Mouse (Mus musculus) CH12.LX (cell line): ENCODE measurements around the gene Ttll10. TPM values are rescaled to one million over a fixed set of nuclear protein-coding genes. Genes with fewer than 3 reads are reported as not detected.

ENCODE experiments used
- DNase-seq: peaks from one replicate; pipeline ENCODE4 v3.0.0-alpha.2; 2013; ENCODE audit errors: extremely low read depth
- H3K27ac ChIP-seq: 2 replicates; pipeline ENCODE4 v1.5.1; 2012; ENCODE audit warnings: low read depth, mild to moderate bottlenecking, control low read depth, moderate library complexity; ENCODE audit not compliant: insufficient read depth
- H3K27me3 ChIP-seq: replicated peaks from 2 replicates; pipeline ENCODE3; 2012; ENCODE audit warnings: inconsistent platforms
- H3K36me3 ChIP-seq, 2 experiments: replicated peaks in 1 of 2; 2 replicates each; pipeline versions ENCODE3 to v1.6.1; 2012; ENCODE audit warnings: inconsistent platforms in 1 of 2, low read length in 1 of 2, mild to moderate bottlenecking in 1 of 2, mixed read lengths in 1 of 2, moderate library complexity in 1 of 2; ENCODE audit not compliant: control insufficient read depth in 1 of 2, insufficient read depth in 1 of 2
- H3K4me1 ChIP-seq, 2 experiments: 2 replicates each; pipeline ENCODE4 v1.6.1; 2012; ENCODE audit warnings: inconsistent platforms in 1 of 2, moderate library complexity in 1 of 2; ENCODE audit not compliant: insufficient read depth in 2 of 2, control insufficient read depth in 1 of 2
- H3K4me2 ChIP-seq: 2 replicates; pipeline ENCODE4 v1.6.1; 2012; ENCODE audit warnings: low read depth, mild to moderate bottlenecking, control low read depth; ENCODE audit not compliant: poor library complexity, insufficient read depth, severe bottlenecking
- H3K4me3 ChIP-seq, 3 experiments: fragments of 150-350 bp in 1 of 3; sonication (generic) in 1 of 3; replicated peaks in 1 of 3; 2 replicates each; pipeline versions ENCODE3 to v1.5.1; 2011 to 2012; ENCODE audit warnings: low read depth in 2 of 3, low read length in 2 of 3, mild to moderate bottlenecking in 2 of 3, moderate library complexity in 2 of 3, control low read depth in 1 of 3, improper control_type of control experiment in 1 of 3, inconsistent platforms in 1 of 3, mixed read lengths in 1 of 3; ENCODE audit not compliant: poor library complexity in 1 of 3
- H3K79me2 ChIP-seq: replicated peaks from 2 replicates; pipeline ENCODE4 v1.6.1; 2012; ENCODE audit warnings: mild to moderate bottlenecking, moderate library complexity; ENCODE audit not compliant: control insufficient read depth, poor library complexity, insufficient read depth, severe bottlenecking; ENCODE audit errors: extremely low read depth
- H3K9ac ChIP-seq: 2 replicates; pipeline ENCODE4 v1.6.1; 2012; ENCODE audit warnings: low read depth, mild to moderate bottlenecking, control low read depth, moderate library complexity; ENCODE audit not compliant: insufficient read depth
- H3K9me3 ChIP-seq: replicated peaks from 2 replicates; pipeline ENCODE3; 2012; ENCODE audit warnings: low read length, inconsistent platforms, mixed read lengths
- CHD1 ChIP-seq: IDR thresholded peaks from 2 replicates; pipeline ENCODE4 v1.6.1; 2012; ENCODE audit warnings: low read depth, low read length, improper control_type of control experiment, inconsistent platforms
- CTCF ChIP-seq, 2 experiments: IDR thresholded peaks in 1 of 2; conservative IDR thresholded peaks in 1 of 2; 2 replicates each; pipeline ENCODE4 v1.5.1; 2011 to 2012; ENCODE audit warnings: low read depth in 2 of 2, low read length in 2 of 2, improper control_type of control experiment in 1 of 2, inconsistent platforms in 1 of 2, mild to moderate bottlenecking in 1 of 2, moderate library complexity in 1 of 2
- EP300 ChIP-seq: IDR thresholded peaks from 2 replicates; pipeline ENCODE4 v1.6.1; 2011; ENCODE audit warnings: low read length, improper control_type of control experiment
- HCFC1 ChIP-seq: IDR thresholded peaks from 2 replicates; pipeline ENCODE4 v1.6.1; 2012; ENCODE audit warnings: low read depth, mild to moderate bottlenecking, inconsistent platforms, low read length, improper control_type of control experiment
- MAX ChIP-seq: IDR thresholded peaks from 2 replicates; pipeline ENCODE4 v1.6.1; 2011; ENCODE audit warnings: low read length, improper control_type of control experiment
- MAZ ChIP-seq: IDR thresholded peaks from 2 replicates; pipeline ENCODE4 v1.6.1; 2012; ENCODE audit warnings: low read depth, mild to moderate bottlenecking, inconsistent platforms, low read length, improper control_type of control experiment, moderate library complexity
- MEF2A ChIP-seq: IDR thresholded peaks from 2 replicates; pipeline ENCODE4 v1.6.1; 2014; ENCODE audit warnings: low read depth, mild to moderate bottlenecking, inconsistent platforms, low read length, improper control_type of control experiment, borderline replicate concordance
- MYC ChIP-seq: IDR thresholded peaks from 2 replicates; pipeline ENCODE4 v1.6.1; 2011; ENCODE audit warnings: low read depth, mild to moderate bottlenecking, improper control_type of control experiment, low read length
- NELFE ChIP-seq: IDR thresholded peaks from 2 replicates; pipeline ENCODE4 v1.6.1; 2011; ENCODE audit warnings: low read depth, low read length, improper control_type of control experiment
- NRF1 ChIP-seq: IDR thresholded peaks from 2 replicates; pipeline ENCODE4 v1.6.1; 2014; ENCODE audit warnings: low read depth, mild to moderate bottlenecking, inconsistent platforms, low read length, improper control_type of control experiment, moderate library complexity
- RAD21 ChIP-seq: IDR thresholded peaks from 2 replicates; pipeline ENCODE4 v1.6.1; 2011; ENCODE audit warnings: low read depth, mild to moderate bottlenecking, low read length, improper control_type of control experiment, moderate library complexity
- SMC3 ChIP-seq: IDR thresholded peaks from 2 replicates; pipeline ENCODE4 v1.6.1; 2011; ENCODE audit warnings: low read depth, low read length, improper control_type of control experiment
- TBP ChIP-seq: conservative IDR thresholded peaks from 2 replicates; pipeline ENCODE4 v1.6.1; 2011; ENCODE audit warnings: low read depth, low read length, improper control_type of control experiment
- ZKSCAN1 ChIP-seq: IDR thresholded peaks from 2 replicates; pipeline ENCODE4 v1.6.1; 2012; ENCODE audit warnings: low read depth, inconsistent platforms, low read length, improper control_type of control experiment, borderline replicate concordance
- dilution Hi-C: fragments of 300-500 bp; cut with MboI; formaldehyde crosslinking; loops from 2 replicates; pipeline ENCODE4 v1.14.3; 2020; ENCODE audit warnings: low sequenced_read_pairs; ENCODE audit not compliant: extremely low pct_unique_long_range_greater_than_20kb, extremely low pct_ligation_motif_present
- in situ Hi-C: fragments of 300-500 bp; cut with MboI; formaldehyde crosslinking; loops from 3 replicates; pipeline ENCODE4 v1.14.3; 2019; ENCODE audit warnings: low sequenced_read_pairs, low pct_ligation_motif_present, low pct_unique_long_range_greater_than_20kb, mixed read lengths
- polyA plus RNA-seq: library from polyadenylated mRNA; unstranded; fragments of >175 nt; gene quantifications from 2 replicates; pipeline ENCODE4 v1.2.1, GENCODE M21; 2012; ENCODE audit warnings: low read depth; ENCODE audit not compliant: insufficient read length
- total RNA-seq, 2 experiments: library from RNA; depleted of rRNA; stranded (reverse); fragments of 300-350 nt in 1 of 2; fragments of >200 nt in 1 of 2; gene quantifications; 2 replicates each; pipeline ENCODE4 v1.2.3; 2012 to 2014

Ttll10 gene
- total and polyA plus RNA-seq, 3 experiments = 0.04 TPM; not detected in 2

GRCm38 (mm10) chr4:156033476-156034119 lies 25.6 kb downstream of the Ttll10 start:
- Histone ChIP-seq H3K9me3 (no peaks in the 10 kb centered on the region), H3K4me3 (no peak overlapping the region), H3K9ac (peak overlapping the region; percentile 52; the same call in 1 of the 2 replicates), H3K79me2 (no peaks in the 10 kb centered on the region), H3K4me2 (0 out of 2 replicates have a peak overlapping the region, but pooled peaks have one; percentile 48), H3K27me3 (no peaks in the 10 kb centered on the region), H3K4me1 (peaks cover 23 to 37% of the 10 kb centered on the region in 2 experiments), H3K27ac (peak overlapping the region; percentile 99), H3K36me3 (peaks cover 9 to 20% of the 10 kb centered on the region in 2 experiments)
- DNase-seq = peak; percentile 85
- dilution Hi-C loops = no loop called here
- TF ChIP-seq CTCF (conservative IDR thresholded peaks at IDR 0.05 in 1 of 2, IDR thresholded peaks at IDR 0.05 in 1 of 2; ENCODE audit: low read depth in 2 of 2, low read length in 2 of 2) = peak; percentile 83 to 84
- TF ChIP-seq MAZ = no peak
- TF ChIP-seq MAX = 0 out of 2 replicates have a peak, but pooled peaks have one; percentile 58
- TF ChIP-seq NRF1 = peak; percentile 37; the same call in 1 of the 2 replicates
- TF ChIP-seq CHD1 = no peak
- TF ChIP-seq NELFE = peak; percentile 46; the same call in 1 of the 2 replicates
- TF ChIP-seq MYC = peak; percentile 65
- TF ChIP-seq ZKSCAN1 = no peak
- 0 out of 2 replicates have a peak, but pooled peaks have one; percentile 7 for TF ChIP-seq EP300
- TF ChIP-seq SMC3 = peak; percentile 80
- peak; percentile 42; the same call in 1 of the 2 replicates for TF ChIP-seq HCFC1
- TF ChIP-seq RAD21 = peak; percentile 62
- in situ Hi-C loops = loop anchor here (5.0 kb wide), 2 partner anchors 51 to 59 kb away; no protein-coding TSS in a partner anchor

- DNase-seq = no peak
- Histone ChIP-seq H3K4me3 (peak overlapping the region in 1 of 3 experiments; percentile 40), H3K4me2 (peak overlapping the region; percentile 48; the same call in 1 of the 2 replicates), H3K27me3 (no peaks in the 10 kb centered on the region), H3K9ac (peak overlapping the region; percentile 52; the same call in 1 of the 2 replicates), H3K79me2 (no peaks in the 10 kb centered on the region), H3K9me3 (no peaks in the 10 kb centered on the region), H3K4me1 (peaks cover 27 to 44% of the 10 kb centered on the region in 2 experiments), H3K27ac (peak overlapping the region; percentile 99), H3K36me3 (peaks cover 16 to 27% of the 10 kb centered on the region in 2 experiments)
- TF ChIP-seq TBP (no peak), MEF2A (0 out of 2 replicates have a peak, but pooled peaks have one; percentile 32), MAX (peak; percentile 12; the same call in 1 of the 2 replicates)
- in situ Hi-C loops = loop anchor here (5.0 kb wide), 2 partner anchors 51 to 59 kb away; no protein-coding TSS in a partner anchor
- dilution Hi-C loops = no loop called here
These were observed 26.4 kb downstream of the Ttll10 start for GRCm38 (mm10) chr4:156032856-156033255.
